Mouse (Mus musculus) frontal cortex, postnatal 36 days (tissue): ENCODE data around the gene Ppl.

Experiments
- DNase-seq, 2 experiments: peaks; one replicate each; pipeline ENCODE4 v3.0.0; 2022; ENCODE audit warnings: low spot score in 2 of 2

Ppl gene

GRCm38 (mm10) chr16:5130196-5130595, 2.0 kb downstream of the Ppl start:
- no peak for DNase-seq

- DNase-seq, result no peak
These were observed 8.7 kb downstream of the Ppl start for GRCm38 (mm10) chr16:5123476-5123875.

- DNase-seq, result no peak
These were observed 12.4 kb downstream of the Ppl start for GRCm38 (mm10) chr16:5119845-5120244.

GRCm38 (mm10) chr16:5119385-5119784, 12.8 kb downstream of the Ppl start:
- DNase-seq, result no peak

- no peak for DNase-seq
These were observed 18.6 kb downstream of the Ppl start for GRCm38 (mm10) chr16:5113582-5113981.

- DNase-seq, result no peak
These were observed 19.1 kb downstream of the Ppl start for GRCm38 (mm10) chr16:5113002-5113550.

GRCm38 (mm10) chr16:5111021-5111420, 21.2 kb downstream of the Ppl start:
- DNase-seq, result no peak

GRCm38 (mm10) chr16:5109877-5110276, 22.3 kb downstream of the Ppl start:
- no peak for DNase-seq

- DNase-seq, result no peak
These were observed 31.2 kb downstream of the Ppl start for GRCm38 (mm10) chr16:5101000-5101399.

GRCm38 (mm10) chr16:5096504-5096903, 35.7 kb downstream of the Ppl start:
- DNase-seq, result no peak

- DNase-seq, result no peak
These were observed 38.9 kb downstream of the Ppl start for GRCm38 (mm10) chr16:5093285-5093684.

GRCm38 (mm10) chr16:5089021-5089420, 43.2 kb downstream of the Ppl start:
- DNase-seq, result no peak

- DNase-seq, result no peak
These were observed 46.0 kb downstream of the Ppl start for GRCm38 (mm10) chr16:5086179-5086578.

- no peak for DNase-seq
These were observed 47.0 kb downstream of the Ppl start for GRCm38 (mm10) chr16:5085196-5085595.

GRCm38 (mm10) chr16:5074341-5074740, 57.9 kb downstream of the Ppl start:
- DNase-seq, result no peak

- DNase-seq, result no peak
These were observed 60.2 kb downstream of the Ppl start for GRCm38 (mm10) chr16:5071974-5072373.

GRCm38 (mm10) chr16:5070321-5070720, 61.9 kb downstream of the Ppl start:
- DNase-seq, result peak; percentile 33 to 47

- DNase-seq, result no peak
These were observed 68.7 kb downstream of the Ppl start for GRCm38 (mm10) chr16:5063472-5063871.

- no peak for DNase-seq
These were observed 74.1 kb downstream of the Ppl start for GRCm38 (mm10) chr16:5058114-5058513.

- DNase-seq, result peak; percentile 77
These were observed 81.7 kb downstream of the Ppl start for GRCm38 (mm10) chr16:5050251-5051110.

- peak; percentile 98 to 100 for DNase-seq
These were observed 82.4 kb downstream of the Ppl start, which contains the start of the genes Glyr1 and Ubn1 for GRCm38 (mm10) chr16:5049774-5050234. Gene Glyr1, minus strand, starts transcription at chr16:5049863. Gene Ubn1, plus strand, starts transcription at chr16:5050057.

- peak in 1 of 2 experiments; percentile 14 for DNase-seq
These were observed 82.9 kb downstream of the Ppl start for GRCm38 (mm10) chr16:5049182-5049773.

- no peak for DNase-seq
These were observed 86.9 kb downstream of the Ppl start for GRCm38 (mm10) chr16:5045322-5045721.
